Mouse (Mus musculus) embryo, embryonic 10 days (tissue): ENCODE measurements around the gene Ctbs.
"Not testable (repeated sequence)": the region's sequence is repeated elsewhere in the genome, so short reads cannot be mapped to it uniquely, and the experiment has no call there.

Experiments used
- DNase-seq: peaks from one replicate; pipeline ENCODE4 v3.0.0-alpha.2; 2015; ENCODE audit warnings: low spot score

Ctbs gene

DNA sequence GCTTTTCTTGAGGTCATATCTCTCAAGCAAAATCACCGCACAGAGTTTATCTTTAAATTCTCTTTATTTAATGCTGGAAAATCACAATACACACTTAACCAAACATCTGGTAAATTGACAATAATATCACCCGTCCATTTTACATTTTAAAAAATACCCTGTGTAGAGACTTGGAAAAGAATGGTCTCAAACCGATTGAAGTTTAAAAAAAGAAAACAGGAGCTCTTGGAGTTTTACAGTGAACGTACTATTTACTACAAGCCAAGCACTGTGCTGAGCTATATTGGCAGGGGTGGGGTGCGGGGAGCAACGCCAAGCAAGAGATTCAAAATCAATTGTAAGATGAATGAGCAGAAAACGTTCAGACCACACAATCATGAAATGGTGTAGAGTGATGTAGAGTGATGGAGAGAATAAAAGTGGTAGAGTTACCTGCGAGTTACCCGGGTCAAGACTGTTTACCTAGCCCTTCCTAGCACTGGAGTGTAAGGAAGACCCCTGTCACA is at the start of gene Ctbs:
Ctbs (plus strand) TSS at position 51 of the 506 bp plus-strand sequence.
- no peak for DNase-seq

DNA sequence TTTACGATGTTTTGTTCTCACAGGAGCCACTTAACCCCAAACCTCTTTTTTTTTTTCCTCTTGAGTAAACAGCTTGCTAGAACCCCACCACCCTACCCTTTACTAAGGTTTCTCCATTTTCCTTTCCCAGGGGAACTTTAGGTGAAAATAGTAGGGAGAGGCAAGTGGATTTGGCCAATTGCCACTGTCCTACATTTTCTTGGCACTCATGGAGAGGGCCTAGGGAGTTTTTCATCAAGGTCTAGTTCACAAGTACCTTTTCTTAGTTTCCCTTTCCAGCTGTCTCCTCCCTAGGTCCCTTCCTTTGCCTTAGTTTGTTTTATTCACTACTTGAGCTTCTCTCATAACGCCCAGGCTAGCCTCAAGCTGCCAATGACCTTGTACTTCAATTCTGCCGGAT is 45.8 kb upstream of the Ctbs start:
- no peak for DNase-seq

GRCm38 (mm10) chr3:146404311-146405201 is 45.0 kb upstream of the Ctbs start, which contains the start of gene Ssx2ip:
Ssx2ip (plus strand) TSS chr3:146404642.
- DNase-seq = peak; percentile 95

DNA sequence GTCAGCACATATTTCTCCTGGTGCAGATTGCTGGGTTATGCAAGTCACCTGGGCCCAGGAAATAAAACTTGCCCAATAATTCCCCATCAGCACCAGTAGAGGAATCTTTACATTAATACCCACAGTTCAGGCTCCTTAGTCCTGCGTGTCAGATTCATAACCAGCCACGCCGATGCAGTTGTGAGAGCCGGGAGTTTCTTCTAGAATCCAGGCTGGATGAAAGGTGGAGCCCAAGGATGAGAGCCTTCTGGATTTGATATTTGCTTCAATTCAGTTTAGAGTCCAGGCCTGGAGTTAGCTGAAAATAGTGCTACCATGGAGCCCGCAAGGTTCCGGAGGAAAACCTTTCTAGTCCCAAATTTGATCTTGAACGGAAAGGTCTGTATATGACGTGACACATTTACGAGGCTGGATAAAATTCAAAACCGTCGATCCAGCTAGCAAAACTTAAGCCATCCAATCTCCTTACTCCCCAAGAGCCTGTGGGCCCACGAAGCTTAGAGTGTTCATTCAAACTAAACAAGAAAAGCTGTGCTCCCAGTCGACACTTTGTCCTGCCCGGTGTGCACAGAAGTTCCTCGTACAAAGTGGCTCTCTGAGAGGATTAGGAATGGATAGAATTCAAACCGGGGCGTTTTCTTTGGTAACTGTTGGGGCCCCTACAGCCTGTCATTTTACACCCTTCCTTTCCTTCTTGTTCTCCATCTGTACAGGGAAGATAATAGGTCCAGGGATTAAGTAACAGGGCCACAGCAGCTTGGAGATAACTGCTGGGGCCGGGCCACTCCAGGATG is 44.2 kb upstream of the Ctbs start:
- DNase-seq = no peak

DNA sequence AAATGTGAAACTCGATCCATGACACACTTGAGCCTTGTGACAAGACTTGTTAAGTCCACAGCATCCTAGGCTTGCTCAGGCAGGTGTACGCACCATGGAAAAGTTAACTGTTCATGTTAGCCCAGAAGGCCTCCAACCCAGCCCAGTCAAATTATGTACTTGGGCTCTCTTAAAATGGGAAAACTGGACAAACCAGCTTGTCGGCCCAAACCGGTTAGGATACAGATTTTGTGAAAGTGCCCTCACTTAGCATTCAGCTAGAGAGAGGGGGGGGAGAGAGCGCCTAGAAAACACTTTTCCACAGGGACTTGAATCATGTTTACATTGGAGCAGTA is 43.6 kb upstream of the Ctbs start:
- peak; percentile 45 for DNase-seq

DNA sequence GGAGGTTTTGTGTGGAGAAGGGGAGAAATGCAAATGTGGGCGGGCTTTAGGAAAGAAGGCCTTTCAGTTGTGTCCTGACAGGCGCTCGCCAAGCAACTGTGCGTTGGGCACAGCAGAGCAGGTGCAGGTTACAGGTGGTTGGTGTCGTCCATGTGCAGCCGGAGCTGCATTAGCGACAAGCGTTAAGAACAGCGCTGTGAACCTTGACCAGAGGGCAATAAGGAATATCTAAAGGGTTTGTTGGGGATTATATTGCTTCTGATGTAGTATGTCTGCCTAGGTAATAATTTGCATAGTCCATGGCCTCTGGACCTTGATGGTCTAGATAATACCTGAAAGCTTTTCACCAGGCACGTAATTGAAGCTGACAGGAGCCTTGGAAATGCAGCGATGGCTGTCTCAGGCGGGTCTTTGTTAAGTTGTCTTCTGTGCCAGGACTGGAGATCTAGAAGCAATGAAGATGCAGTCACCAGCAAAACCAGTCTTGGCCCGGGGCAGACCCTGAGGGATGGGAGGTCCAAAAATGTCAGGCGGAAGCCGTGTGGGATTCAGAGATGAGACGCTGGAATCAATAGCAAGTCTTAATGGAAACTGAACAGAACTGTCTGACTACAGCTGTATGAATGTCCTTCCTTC is 42.4 kb upstream of the Ctbs start:
- no peak for DNase-seq

GRCm38 (mm10) chr3:146410114-146410513 is 39.5 kb upstream of the Ctbs start:
- no peak for DNase-seq

DNA sequence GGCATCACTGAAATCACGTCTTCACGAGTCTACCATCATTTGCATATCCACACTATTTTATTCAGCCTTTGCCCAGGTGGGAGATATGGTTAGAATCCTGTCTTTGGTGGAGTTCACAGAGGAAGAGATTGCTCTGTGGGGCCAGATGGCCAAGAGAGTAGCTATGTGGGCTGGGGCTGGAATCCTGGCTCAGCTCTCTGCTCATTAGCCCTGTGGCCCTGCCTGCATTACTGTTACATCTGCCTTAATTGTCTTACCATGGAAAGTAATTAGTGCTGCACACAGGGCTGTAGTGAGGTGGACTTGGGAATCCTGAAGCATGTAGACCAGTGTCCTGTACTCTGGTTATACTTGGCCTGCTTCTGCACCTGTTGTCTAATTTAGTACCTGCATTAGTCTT is 37.6 kb upstream of the Ctbs start:
- DNase-seq = no peak

DNA sequence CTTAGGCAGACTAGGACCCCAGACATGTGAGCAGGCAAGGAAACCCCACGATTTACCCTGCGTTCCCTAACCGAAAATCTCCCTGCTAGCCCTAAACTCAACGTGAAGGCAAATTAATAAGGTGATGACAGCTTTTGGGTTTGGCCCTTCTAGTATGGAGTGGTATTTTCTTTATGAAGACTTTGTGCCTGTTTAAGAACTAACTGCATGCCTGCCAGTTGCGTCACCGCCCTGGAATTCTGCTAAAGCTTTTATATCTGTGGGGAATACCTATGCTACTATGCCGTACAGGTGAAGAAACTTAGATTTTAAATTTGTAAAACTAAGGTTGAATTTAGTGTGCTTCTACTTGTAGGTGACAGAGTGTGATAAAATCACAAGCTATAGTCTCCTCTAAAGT is 37.1 kb upstream of the Ctbs start:
- DNase-seq = no peak

GRCm38 (mm10) chr3:146413016-146413415 is 36.6 kb upstream of the Ctbs start:
- no peak for DNase-seq

GRCm38 (mm10) chr3:146413992-146414391 is 35.6 kb upstream of the Ctbs start:
- DNase-seq = no peak

DNA sequence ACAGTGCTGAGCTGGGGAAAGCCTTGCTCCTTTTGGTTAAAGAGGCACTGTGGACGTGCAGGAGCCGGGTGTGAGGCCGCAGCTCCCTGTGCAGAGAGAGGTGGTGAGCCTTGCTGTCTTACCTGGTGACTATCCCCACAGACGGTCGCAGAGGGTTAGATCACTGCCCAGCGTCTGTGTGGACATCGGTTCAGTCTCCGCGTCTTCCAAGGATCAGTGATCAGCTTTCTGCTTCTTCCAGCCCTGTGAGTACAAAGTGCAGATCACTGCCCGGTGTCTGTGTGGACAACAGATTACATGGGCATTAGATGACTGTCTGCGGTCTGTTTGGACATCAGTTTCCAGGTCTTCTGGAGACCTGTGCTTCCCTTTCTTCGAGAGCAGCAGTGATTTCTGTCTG is 35.0 kb upstream of the Ctbs start:
- DNase-seq = no peak

- DNase-seq = no peak
Measured at GRCm38 (mm10) chr3:146417873-146418272, 31.7 kb upstream of the Ctbs start.

GRCm38 (mm10) chr3:146418901-146419300 is 30.7 kb upstream of the Ctbs start:
- DNase-seq = no peak

DNA sequence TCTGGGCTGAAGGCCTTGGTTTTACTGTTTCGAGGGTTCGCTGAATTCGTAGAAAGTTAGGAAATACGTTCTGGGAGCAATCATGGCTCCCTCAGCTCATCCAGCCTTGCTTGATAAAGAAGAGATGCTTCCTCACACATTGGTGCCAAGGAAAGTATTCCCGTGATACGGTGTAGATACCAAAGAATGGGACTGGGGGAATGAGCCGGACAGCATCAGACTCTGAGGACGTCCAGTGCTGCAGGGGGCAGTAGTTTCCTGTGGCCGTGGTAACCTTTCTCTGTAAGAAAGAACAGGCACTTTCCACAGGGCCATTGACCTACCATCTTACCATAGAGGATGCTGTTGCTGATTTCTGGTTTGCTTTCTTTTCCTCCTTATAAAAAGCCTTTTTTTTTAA is 30.1 kb upstream of the Ctbs start:
- no peak for DNase-seq

DNA sequence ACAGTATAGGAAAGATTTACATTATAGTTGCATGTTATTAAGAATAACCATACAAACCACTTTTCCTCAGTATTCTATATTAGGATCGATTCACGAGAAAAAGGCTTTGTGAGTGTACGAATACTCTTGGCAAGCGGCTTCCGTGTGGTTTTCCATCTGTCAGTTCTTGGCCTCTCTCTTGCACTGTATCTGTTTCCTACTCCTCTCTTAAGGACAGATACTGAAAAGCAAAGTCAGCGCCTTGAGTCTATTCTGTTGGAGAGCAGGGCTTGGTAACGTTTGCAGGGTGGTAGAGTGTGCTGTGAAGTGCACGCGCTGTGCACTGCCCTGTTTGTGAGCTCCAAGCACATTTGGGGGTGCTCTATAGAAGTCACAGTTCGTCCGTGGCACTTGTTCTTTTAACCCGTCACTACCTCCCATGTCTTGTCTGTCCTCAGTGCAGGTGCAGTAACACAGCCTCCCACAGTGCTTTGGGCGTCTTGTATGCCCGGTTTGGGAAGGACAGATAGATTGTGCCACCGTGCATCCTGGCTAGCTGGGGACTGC is 29.5 kb upstream of the Ctbs start:
- DNase-seq = no peak

DNA sequence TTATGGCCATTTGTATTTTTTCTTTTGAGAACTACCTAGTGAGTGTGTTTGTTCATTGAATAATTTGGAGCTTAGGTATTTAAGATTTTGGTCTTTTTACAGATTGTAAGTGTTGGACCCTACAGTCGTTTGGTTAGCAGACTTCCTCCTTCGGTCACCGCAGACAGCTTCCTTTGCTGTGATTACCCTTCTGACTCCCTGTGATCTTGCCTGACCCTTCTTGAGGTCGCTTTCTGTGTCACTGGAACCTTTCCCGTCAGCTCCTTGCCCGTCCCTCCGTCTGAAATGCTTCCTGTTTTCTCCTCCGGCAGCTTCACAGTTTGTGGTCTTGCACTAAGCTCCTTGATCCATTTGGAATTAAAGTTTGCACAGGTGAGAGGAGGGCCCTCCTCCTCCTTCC is 27.8 kb upstream of the Ctbs start:
- DNase-seq = peak; percentile 35

GRCm38 (mm10) chr3:146423710-146424109 is 25.9 kb upstream of the Ctbs start:
- DNase-seq = peak; percentile 23

- no peak for DNase-seq
Measured at GRCm38 (mm10) chr3:146424306-146424900, 25.2 kb upstream of the Ctbs start.

- DNase-seq = no peak
Measured at GRCm38 (mm10) chr3:146425902-146426301, 23.7 kb upstream of the Ctbs start.

DNA sequence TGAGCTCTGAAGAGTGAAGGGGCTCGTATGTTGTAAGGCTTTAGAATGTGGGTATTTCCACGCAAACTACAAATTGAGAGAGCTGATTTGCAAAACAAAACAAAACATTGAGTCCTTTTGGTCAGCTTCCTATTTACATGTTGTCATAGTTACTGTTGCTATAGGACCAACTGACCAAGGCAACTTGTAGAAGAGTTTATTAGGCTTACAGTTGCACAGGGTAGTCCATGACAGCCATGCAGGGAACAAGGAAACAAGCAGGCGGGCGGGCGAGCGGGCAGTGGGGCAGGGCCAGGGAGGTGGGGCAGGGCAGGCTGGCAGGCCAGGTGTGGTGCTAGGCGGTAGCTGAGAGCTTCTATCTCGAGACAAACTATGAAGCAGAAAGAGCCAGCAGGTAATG is 23.1 kb upstream of the Ctbs start:
- DNase-seq = no peak

- not testable (repeated sequence) for DNase-seq
Measured at GRCm38 (mm10) chr3:146433063-146433462, 16.5 kb upstream of the Ctbs start.
